Mouse (Mus musculus) induced T-regulatory cell, adult 2 months (primary cell): ENCODE results near the gene Olfr510.
"Not testable (repeated sequence)": the region's sequence is repeated elsewhere in the genome, so short reads cannot be mapped to it uniquely, and the experiment has no call there.

ENCODE experiments used
- DNase-seq: peaks from one replicate; pipeline ENCODE4 v3.0.0-alpha.2; 2012; ENCODE audit warnings: low read depth

Olfr510 gene

GRCm38 (mm10) chr7:108666118-108666517, at the start of gene Olfr510:
TSS of gene Olfr510 (plus strand) at chr7:108666418.
- DNase-seq: no peak

GRCm38 (mm10) chr7:108616781-108617180, 49.4 kb upstream of the Olfr510 start:
- not testable (repeated sequence) for DNase-seq

GRCm38 (mm10) chr7:108621514-108621913, 44.7 kb upstream of the Olfr510 start, which contains the start of gene Olfr507:
TSS of gene Olfr507 (plus strand) at chr7:108621814.
- no peak for DNase-seq

- no peak for DNase-seq
Measured at GRCm38 (mm10) chr7:108629694-108630093, 36.5 kb upstream of the Olfr510 start, which contains the start of gene Olfr508. TSS of gene Olfr508 (plus strand) at chr7:108629994.

DNA sequence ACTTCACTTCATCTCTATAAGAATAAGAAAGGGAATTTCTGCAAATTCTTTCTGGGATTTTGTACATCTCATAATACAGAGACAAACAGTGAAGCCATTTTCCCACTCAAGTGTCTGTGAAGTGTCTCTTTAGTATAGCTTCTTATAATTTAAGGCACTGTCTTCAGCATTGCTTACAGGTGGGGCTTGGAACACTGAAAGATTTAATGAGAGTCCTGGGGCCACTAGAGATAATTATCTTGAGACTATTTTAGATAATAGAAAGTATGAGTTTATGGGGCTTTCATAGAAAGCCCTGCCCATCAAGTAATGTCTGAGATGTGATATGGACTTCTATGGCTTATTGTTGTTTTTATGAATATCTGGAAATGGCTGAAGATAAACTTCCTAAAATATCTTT, 14.4 kb upstream of the Olfr510 start, which contains the start of gene Olfr509:
Gene Olfr509, minus strand, starts transcription at position 101 of the 400 bp plus-strand sequence.
- DNase-seq: no peak

DNA sequence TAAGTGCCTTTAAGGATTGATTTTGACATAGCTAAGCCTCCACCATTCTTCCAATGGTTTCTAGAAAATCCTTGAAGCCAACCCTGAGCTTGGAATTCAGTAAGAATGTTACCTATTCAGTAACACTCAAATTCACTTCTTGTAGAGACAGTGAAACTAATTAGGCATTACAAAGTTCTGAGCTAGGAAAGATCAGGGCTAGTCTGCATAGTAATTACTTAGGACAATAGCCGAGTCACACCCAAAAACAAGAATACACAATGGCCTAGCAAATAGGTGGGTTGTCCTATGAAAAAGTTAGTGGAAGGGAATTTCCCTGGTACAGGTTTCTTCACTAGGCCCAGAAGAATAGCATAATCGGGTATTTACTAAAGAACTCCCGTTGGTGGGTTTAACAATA, 3.8 kb upstream of the Olfr510 start:
- DNase-seq: no peak

DNA sequence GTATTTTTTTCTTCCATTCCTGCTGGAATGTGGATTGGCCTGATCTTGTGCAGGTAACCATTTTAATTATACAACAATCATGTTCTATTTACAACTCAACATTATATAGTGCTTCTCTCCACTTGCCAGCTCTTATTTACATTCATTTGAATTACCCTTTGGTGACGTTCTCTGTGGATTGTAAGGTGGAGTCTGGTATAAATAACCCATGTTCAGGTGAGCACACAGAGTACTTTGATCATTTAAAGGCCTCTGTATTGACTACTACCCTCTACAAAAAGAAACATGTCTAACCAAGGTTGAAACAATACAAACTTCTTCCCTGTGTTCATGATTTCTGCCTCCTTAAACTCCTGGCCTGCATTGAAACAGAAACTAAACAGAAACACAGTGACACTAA, 4.8 kb downstream of the Olfr510 start:
- DNase-seq: no peak

- DNase-seq: no peak
Measured at GRCm38 (mm10) chr7:108678886-108679285, 12.7 kb downstream of the Olfr510 start.

DNA sequence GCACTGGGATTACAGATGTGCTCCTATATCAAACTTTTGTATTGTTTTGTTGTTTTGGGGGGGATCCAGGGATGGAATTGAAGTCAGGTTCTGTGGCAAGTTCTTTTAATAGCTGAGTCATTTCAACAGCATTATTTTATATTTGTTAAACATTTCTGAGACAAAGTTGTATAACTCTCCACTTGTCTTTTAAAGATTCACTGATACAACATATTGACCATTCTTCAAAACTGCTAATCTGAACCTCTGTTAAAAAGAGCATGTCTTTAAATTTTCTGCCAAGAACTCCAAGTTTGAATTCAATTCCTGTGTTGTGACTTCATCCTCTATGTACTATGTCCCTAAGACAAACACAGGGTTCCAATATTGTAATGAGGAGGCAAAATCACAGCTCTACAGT, 46.8 kb downstream of the Olfr510 start, which contains the start of gene Olfr512:
Gene Olfr512, plus strand, starts transcription at position 301 of the 400 bp plus-strand sequence.
- no peak for DNase-seq
